In genomic region chr7:88544393-88544792, GRCm38 (mm10) we compare ENCODE assay signal across 8 mouse cellular contexts.
DNase-seq lines count a peak whose midpoint lies in the region; ATAC-seq lines count a peak whose summit lies in the region.

No protein-coding gene starts in this region.

- H3K9ac ChIP-seq in forebrain, embryonic 14.5 days (ENCODE audit: low read length): no peak overlapping the region

- no peak overlapping the region for H3K4me2 ChIP-seq in forebrain, embryonic 14.5 days (ENCODE audit: low read length)

- H3K4me1 ChIP-seq in forebrain, embryonic 14.5 days (ENCODE audit: control insufficient read depth, insufficient read depth, low read length): no peaks in the 10 kb centered on the region

- no peak overlapping the region for H3K27ac ChIP-seq in forebrain, embryonic 14.5 days (ENCODE audit: low read depth, low read length)

- no peaks in the 10 kb centered on the region for H3K9me3 ChIP-seq in forebrain, embryonic 14.5 days (replicated peaks; ENCODE audit: control insufficient read depth, low read length)

- DNase-seq in gastrocnemius, adult 18-20 months (ENCODE audit: low spot score): peak; percentile 30
- DNase-seq in gastrocnemius, adult 8-10 months (ENCODE audit: low spot score in 2 of 2): no peak
- peak; percentile 63 for DNase-seq in brain, embryonic 18.5 days (ENCODE audit: low read depth, low spot score)
- peak; percentile 93 for DNase-seq in forebrain, embryonic 14.5 days (ENCODE audit: low spot score)
- peak; percentile 44 for DNase-seq in hindlimb bud, embryonic 11.5 days (ENCODE audit: extremely low spot score, low read depth, low spot score)
- peak; percentile 37 for DNase-seq in left cerebral cortex, adult 11 months (ENCODE audit: low spot score)
- DNase-seq in spleen, adult 12 weeks (ENCODE audit: low spot score): peak; percentile 9

- peak; percentile 95 for ATAC-seq in forebrain, embryonic 14.5 days
- ATAC-seq in megakaryocyte-erythroid progenitor cell, adult 5-6 weeks (replicated peaks; ENCODE audit: low FRiP score, low TSS enrichment, poor library complexity, severe bottlenecking): peak; percentile 95

- no peaks in the 10 kb centered on the region for H3K27me3 ChIP-seq in forebrain, embryonic 14.5 days (replicated peaks; ENCODE audit: control insufficient read depth, insufficient read depth, low read length)

- 13% methylated on average over 4 of the region's 4 CpGs for WGBS in forebrain, embryonic 14.5 days

- no peak overlapping the region for H3K4me3 ChIP-seq in forebrain, embryonic 14.5 days (ENCODE audit: low read depth, low read length)

- H3K36me3 ChIP-seq in forebrain, embryonic 14.5 days (ENCODE audit: control insufficient read depth, insufficient read depth, low read length): no peaks in the 10 kb centered on the region

Comparison
In these comparisons a context has a peak if more than half of its experiments do, and no peak if none do; other contexts are left out.
1. DNase-seq: peak in gastrocnemius, adult 18-20 months (single experiment), brain, embryonic 18.5 days (single experiment), forebrain, embryonic 14.5 days (single experiment), hindlimb bud, embryonic 11.5 days (single experiment), left cerebral cortex, adult 11 months (single experiment) and spleen, adult 12 weeks (single experiment); none in gastrocnemius, adult 8-10 months (0 of 2).